19 mouse cellular contexts compared by ENCODE assay signal in the genomic region with DNA sequence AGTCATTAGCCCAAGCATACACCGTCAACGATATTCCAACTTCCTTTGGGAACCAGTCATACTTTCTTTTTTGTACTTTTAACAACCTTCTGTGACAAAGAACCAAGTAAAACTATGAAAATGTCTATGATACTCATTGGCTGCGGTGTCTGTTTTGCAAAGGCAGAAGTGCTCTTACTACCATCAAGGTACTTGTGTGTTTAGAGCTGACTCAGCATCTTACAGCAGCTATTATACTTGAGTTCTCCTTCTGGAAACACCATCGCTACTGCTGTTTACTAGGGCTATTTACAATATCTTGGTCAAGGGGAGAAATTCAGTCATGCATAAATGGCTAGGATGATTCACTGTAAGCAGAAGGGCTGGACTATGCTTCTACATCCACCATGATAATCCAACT.
"Had no signal": no experiment of that assay in that cellular context is flagged by ENCODE, and none has a peak within 500 bp of the region (broad histone marks: within the 10 kb centered on the region; RNA-seq: fewer than 3 reads in every experiment).

No protein-coding gene starts in this region.

- H3K4me2 ChIP-seq: liver, embryonic 13.5 days; liver, embryonic 15.5 days; lung, embryonic 15.5 days; midbrain, embryonic 12.5 days; neural tube, embryonic 12.5 days; stomach, embryonic 15.5 days had no signal

- H3K4me1 ChIP-seq: liver, embryonic 13.5 days; liver, embryonic 15.5 days; lung, embryonic 15.5 days; midbrain, embryonic 12.5 days; neural tube, embryonic 12.5 days; stomach, embryonic 15.5 days had no signal

- H3K27me3 ChIP-seq: liver, embryonic 13.5 days; liver, embryonic 15.5 days; lung, embryonic 15.5 days; midbrain, embryonic 12.5 days; neural tube, embryonic 12.5 days; stomach, embryonic 15.5 days had no signal

- H3K4me3 ChIP-seq: liver, embryonic 13.5 days; liver, embryonic 15.5 days; lung, embryonic 15.5 days; midbrain, embryonic 12.5 days; myocyte; neural tube, embryonic 12.5 days; stomach, embryonic 15.5 days had no signal

- H3K9ac ChIP-seq: liver, embryonic 13.5 days; liver, embryonic 15.5 days; liver, postnatal 0 days; lung, embryonic 15.5 days; midbrain, embryonic 12.5 days; neural tube, embryonic 12.5 days; stomach, embryonic 15.5 days had no signal

- DNase-seq: liver, embryonic 13.5 days; liver, postnatal 0 days; lung, adult 2 months; lung, postnatal 14 days; lung, postnatal 36 days; midbrain, embryonic 14.5 days; right cerebral cortex, postnatal 14 days; thymus, adult 2 months; thymus, postnatal 25 days; thymus, postnatal 4 days had no signal

- H3K9me3 ChIP-seq: liver, embryonic 13.5 days; liver, embryonic 15.5 days; lung, embryonic 15.5 days; midbrain, embryonic 12.5 days; neural tube, embryonic 12.5 days; stomach, embryonic 15.5 days had no signal

- ATAC-seq: liver, postnatal 0 days; lung, postnatal 0 days; midbrain, embryonic 16.5 days had no signal

- H3K27ac ChIP-seq: liver, embryonic 13.5 days; liver, embryonic 15.5 days; lung, embryonic 15.5 days; midbrain, embryonic 12.5 days; neural tube, embryonic 12.5 days; stomach, embryonic 15.5 days; stomach, postnatal 0 days had no signal
